Mouse (Mus musculus) MEL (cell line): Measurements from ENCODE around the gene Cyp21a1. TPM values are rescaled to one million over a fixed set of nuclear protein-coding genes. Genes with fewer than 3 reads are reported as not detected.
A peak's percentile ranks its signal among the peaks of the same experiment; 100 is the strongest.
"Not testable (repeated sequence)": the region's sequence is repeated elsewhere in the genome, so short reads cannot be mapped to it uniquely, and the experiment has no call there.

Experiments
- DNase-seq: peaks from one replicate; pipeline ENCODE4 v3.0.0; 2011; ENCODE audit warnings: low read depth, low spot score
- H3K27ac ChIP-seq: 2 replicates; pipeline ENCODE4 v1.5.1; 2012; ENCODE audit warnings: low read depth, mild to moderate bottlenecking, control low read depth, low read length, moderate library complexity; ENCODE audit not compliant: control insufficient read depth
- H3K27me3 ChIP-seq, 2 experiments: fragments of 150-350 bp in 1 of 2; sonication (generic) in 1 of 2; 2 replicates each; pipeline ENCODE4 v1.6.1; 2012; ENCODE audit warnings: low read length in 2 of 2, mild to moderate bottlenecking in 2 of 2, improper control_type of control experiment in 1 of 2, moderate library complexity in 1 of 2; ENCODE audit not compliant: insufficient read depth in 2 of 2, control insufficient read depth in 1 of 2
- H3K36me3 ChIP-seq, 2 experiments: 2 replicates each; pipeline ENCODE4 v1.6.1; 2012 to 2014; ENCODE audit warnings: low read length in 2 of 2, improper control_type of control experiment in 1 of 2, inconsistent platforms in 1 of 2, mild to moderate bottlenecking in 1 of 2; ENCODE audit not compliant: insufficient read depth in 2 of 2, control insufficient read depth in 1 of 2
- H3K4me1 ChIP-seq, 2 experiments: fragments of 150-350 bp in 1 of 2; sonication (generic) in 1 of 2; 2 replicates each; pipeline ENCODE4 v1.6.1; 2012; ENCODE audit warnings: low read length in 2 of 2, improper control_type of control experiment in 1 of 2, mild to moderate bottlenecking in 1 of 2; ENCODE audit not compliant: insufficient read depth in 2 of 2, control insufficient read depth in 1 of 2
- H3K4me3 ChIP-seq, 2 experiments: fragments of 150-350 bp in 1 of 2; sonication (generic) in 1 of 2; 2 replicates each; pipeline ENCODE4 v1.5.1; 2012; ENCODE audit warnings: low read depth in 2 of 2, low read length in 2 of 2, mild to moderate bottlenecking in 2 of 2, moderate library complexity in 2 of 2, control low read depth in 1 of 2, improper control_type of control experiment in 1 of 2; ENCODE audit not compliant: control insufficient read depth in 1 of 2, insufficient read depth in 1 of 2
- H3K79me2 ChIP-seq: 2 replicates; pipeline ENCODE4 v1.6.1; 2012; ENCODE audit warnings: mild to moderate bottlenecking, low read length, moderate library complexity; ENCODE audit not compliant: control insufficient read depth, poor library complexity, insufficient read depth
- H3K9ac ChIP-seq: 2 replicates; pipeline ENCODE4 v1.6.1; 2012; ENCODE audit warnings: low read depth, mild to moderate bottlenecking, control low read depth, low read length, moderate library complexity; ENCODE audit not compliant: control insufficient read depth, poor library complexity, severe bottlenecking
- H3K9me3 ChIP-seq: fragments of 150-350 bp; sonication (generic); replicated peaks from 2 replicates; pipeline ENCODE4 v1.6.1; 2012; ENCODE audit warnings: mild to moderate bottlenecking, low read length, improper control_type of control experiment, moderate library complexity; ENCODE audit not compliant: insufficient read depth
- BHLHE40 ChIP-seq: IDR thresholded peaks from 2 replicates; pipeline ENCODE4 v1.6.1; 2012; ENCODE audit warnings: low read depth, mild to moderate bottlenecking, inconsistent platforms, low read length, improper control_type of control experiment, borderline replicate concordance
- CHD1 ChIP-seq: IDR thresholded peaks from 2 replicates; pipeline ENCODE4 v1.6.1; 2012; ENCODE audit warnings: low read depth, mild to moderate bottlenecking, inconsistent platforms, low read length, improper control_type of control experiment
- CHD2 ChIP-seq: IDR thresholded peaks from 2 replicates; pipeline ENCODE4 v1.6.1; 2011; ENCODE audit warnings: low read length, improper control_type of control experiment
- CTCF ChIP-seq, 3 experiments: IDR thresholded peaks in 2 of 3; conservative IDR thresholded peaks in 1 of 3; 2 replicates each; pipeline ENCODE4 v1.5.1; 2011 to 2012; ENCODE audit warnings: low read length in 3 of 3, low read depth in 2 of 3, mild to moderate bottlenecking in 2 of 3, improper control_type of control experiment in 1 of 3, inconsistent platforms in 1 of 3, mixed read lengths in 1 of 3, moderate library complexity in 1 of 3; ENCODE audit not compliant: control insufficient read depth in 1 of 3, insufficient read depth in 1 of 3, poor library complexity in 1 of 3, severe bottlenecking in 1 of 3
- EP300 ChIP-seq, 2 experiments: IDR thresholded peaks; 2 replicates each; pipeline ENCODE4 v1.6.1; 2011; ENCODE audit warnings: improper control_type of control experiment in 2 of 2, low read length in 2 of 2, low read depth in 1 of 2, mild to moderate bottlenecking in 1 of 2
- GABPA ChIP-seq: IDR thresholded peaks from 2 replicates; pipeline ENCODE4 v1.6.1; 2012; ENCODE audit warnings: low read depth, mild to moderate bottlenecking, inconsistent platforms, low read length, improper control_type of control experiment, moderate library complexity
- GATA1 ChIP-seq: IDR thresholded peaks from 2 replicates; pipeline ENCODE4 v1.6.1; 2011; ENCODE audit warnings: low read depth, low read length, improper control_type of control experiment
- JUND ChIP-seq: IDR thresholded peaks from 2 replicates; pipeline ENCODE4 v1.6.1; 2011; ENCODE audit warnings: low read depth, mild to moderate bottlenecking, improper control_type of control experiment, low read length
- KAT2A ChIP-seq: conservative IDR thresholded peaks from 2 replicates; pipeline ENCODE4 v1.6.1; 2012; ENCODE audit warnings: low read depth, low read length, improper control_type of control experiment, inconsistent platforms
- MAFK ChIP-seq: IDR thresholded peaks from 2 replicates; pipeline ENCODE4 v1.6.1; 2011; ENCODE audit warnings: low read depth, mild to moderate bottlenecking, low read length, improper control_type of control experiment, borderline replicate concordance
- MAZ ChIP-seq: IDR thresholded peaks from 2 replicates; pipeline ENCODE4 v1.6.1; 2012; ENCODE audit warnings: low read depth, mild to moderate bottlenecking, inconsistent platforms, low read length, improper control_type of control experiment
- MYC ChIP-seq: IDR thresholded peaks from 2 replicates; pipeline ENCODE4 v1.6.1; 2011; ENCODE audit warnings: low read depth, mild to moderate bottlenecking, low read length, improper control_type of control experiment, moderate library complexity
- NELFE ChIP-seq: IDR thresholded peaks from 2 replicates; pipeline ENCODE4 v1.6.1; 2011; ENCODE audit warnings: low read depth, low read length, improper control_type of control experiment
- POLR2A ChIP-seq, 2 experiments: IDR thresholded peaks; 2 replicates each; pipeline ENCODE4 v1.6.1; 2011 to 2012; ENCODE audit warnings: low read length in 2 of 2, mild to moderate bottlenecking in 2 of 2, control low read depth in 1 of 2, improper control_type of control experiment in 1 of 2, low read depth in 1 of 2, moderate library complexity in 1 of 2; ENCODE audit not compliant: control insufficient read depth in 1 of 2, insufficient read depth in 1 of 2, poor library complexity in 1 of 2
- POLR2AphosphoS5 ChIP-seq: IDR thresholded peaks from 2 replicates; pipeline ENCODE4 v1.6.1; 2012; ENCODE audit warnings: low read depth, borderline replicate concordance, mild to moderate bottlenecking, inconsistent platforms, low read length, moderate library complexity, mixed read lengths
- RAD21 ChIP-seq: IDR thresholded peaks from 2 replicates; pipeline ENCODE4 v1.6.1; 2011; ENCODE audit warnings: mild to moderate bottlenecking, low read depth, low read length, improper control_type of control experiment
- TAL1 ChIP-seq: IDR thresholded peaks from 2 replicates; pipeline ENCODE4 v1.6.1; 2012; ENCODE audit warnings: mild to moderate bottlenecking, inconsistent platforms, low read length, moderate library complexity, mixed read lengths
- TBP ChIP-seq: IDR thresholded peaks from 2 replicates; pipeline ENCODE4 v1.8.0; 2011; ENCODE audit warnings: low read depth, low read length, improper control_type of control experiment
- ZKSCAN1 ChIP-seq: IDR thresholded peaks from 2 replicates; pipeline ENCODE4 v1.6.1; 2012; ENCODE audit warnings: low read depth, mild to moderate bottlenecking, inconsistent platforms, low read length, improper control_type of control experiment, moderate library complexity
- ZNF384 ChIP-seq: IDR thresholded peaks from 2 replicates; pipeline ENCODE4 v1.6.1; 2012; ENCODE audit warnings: low read depth, mild to moderate bottlenecking, inconsistent platforms, low read length, improper control_type of control experiment
- polyA plus RNA-seq, 2 experiments: library from polyadenylated mRNA; stranded (reverse) in 1 of 2; unstranded in 1 of 2; fragments of >175 nt in 1 of 2; fragments of >200 nt in 1 of 2; gene quantifications; 2 replicates each; pipeline versions ENCODE4 v1.2.1 to v1.2.4; 2012; ENCODE audit warnings: low replicate concordance in 2 of 2, low read depth in 1 of 2; ENCODE audit not compliant: insufficient read length in 2 of 2, insufficient read depth in 1 of 2, missing spikeins in 1 of 2
- total RNA-seq: library from RNA; depleted of rRNA; stranded (reverse); fragments of 300-350 nt; gene quantifications from 2 replicates; pipeline ENCODE4 v1.2.3, GENCODE M21; 2012

Cyp21a1 gene
- total and polyA plus RNA-seq, 3 experiments: not detected

GRCm38 (mm10) chr17:34836155-34836855 is 31.9 kb upstream of the Cyp21a1 start:
- TF ChIP-seq CHD1 (no peak), TAL1 (no peak), TBP (no peak), POLR2A (IDR thresholded peaks at IDR 0.05; ENCODE audit: control insufficient read depth in 1 of 2, insufficient read depth in 1 of 2, low read depth in 1 of 2, low read length in 2 of 2, poor library complexity in 1 of 2) (no peak), CHD2 (no peak), ZNF384 (no peak), JUND (no peak), GABPA (no peak), EP300 (IDR thresholded peaks at IDR 0.05; ENCODE audit: low read depth in 1 of 2, low read length in 2 of 2) (no peak), CTCF (IDR thresholded peaks at IDR 0.05 in 2 of 3, conservative IDR thresholded peaks at IDR 0.05 in 1 of 3; ENCODE audit: control insufficient read depth in 1 of 3, insufficient read depth in 1 of 3, low read depth in 2 of 3, low read length in 3 of 3, poor library complexity in 1 of 3, severe bottlenecking in 1 of 3) (no peak), POLR2AphosphoS5 (no peak), KAT2A (no peak), MYC (no peak), BHLHE40 (no peak), RAD21 (no peak), NELFE (no peak), GATA1 (no peak), MAFK (no peak), MAZ (no peak), ZKSCAN1 (no peak)
- Histone ChIP-seq H3K27me3 (no peaks in the 10 kb centered on the region), H3K9ac (peak overlapping the region; percentile 82), H3K79me2 (peaks cover 7% of the 10 kb centered on the region), H3K36me3 (no peaks in the 10 kb centered on the region; a peak in 2 of 4 replicates), H3K9me3 (no peaks in the 10 kb centered on the region), H3K27ac (peak overlapping the region; percentile 51), H3K4me1 (peaks cover 0 to 8% of the 10 kb centered on the region in 2 experiments; a peak in 2 of 4 replicates), H3K4me3 (peak overlapping the region; percentile 91 to 96)
- no peak for DNase-seq

- H3K27me3 ChIP-seq, H3K36me3 ChIP-seq, H3K4me1 ChIP-seq, H3K27ac ChIP-seq, DNase-seq, H3K4me3 ChIP-seq, H3K9ac ChIP-seq, H3K79me2 ChIP-seq, H3K9me3 ChIP-seq: not testable (repeated sequence)
These were observed 26.4 kb upstream of the Cyp21a1 start for GRCm38 (mm10) chr17:34830776-34831175.
